Mouse (Mus musculus) MEL (cell line): ENCODE measurements around the gene Lmo7.

Source experiments
- BHLHE40 ChIP-seq: IDR thresholded peaks from 2 replicates; pipeline ENCODE4 v1.6.1; 2012; ENCODE audit warnings: low read depth, mild to moderate bottlenecking, inconsistent platforms, low read length, improper control_type of control experiment, borderline replicate concordance
- CHD2 ChIP-seq: IDR thresholded peaks from 2 replicates; pipeline ENCODE4 v1.6.1; 2011; ENCODE audit warnings: low read length, improper control_type of control experiment
- CTCF ChIP-seq, 3 experiments: IDR thresholded peaks in 2 of 3; conservative IDR thresholded peaks in 1 of 3; 2 replicates each; pipeline ENCODE4 v1.5.1; 2011 to 2012; ENCODE audit warnings: low read length in 3 of 3, low read depth in 2 of 3, mild to moderate bottlenecking in 2 of 3, improper control_type of control experiment in 1 of 3, inconsistent platforms in 1 of 3, mixed read lengths in 1 of 3, moderate library complexity in 1 of 3; ENCODE audit not compliant: control insufficient read depth in 1 of 3, insufficient read depth in 1 of 3, poor library complexity in 1 of 3, severe bottlenecking in 1 of 3
- E2F4 ChIP-seq: IDR thresholded peaks from 2 replicates; pipeline ENCODE4 v1.6.1; 2011; ENCODE audit warnings: low read depth, low read length, improper control_type of control experiment, borderline replicate concordance
- GABPA ChIP-seq: IDR thresholded peaks from 2 replicates; pipeline ENCODE4 v1.6.1; 2012; ENCODE audit warnings: low read depth, mild to moderate bottlenecking, inconsistent platforms, low read length, improper control_type of control experiment, moderate library complexity
- MYC ChIP-seq: IDR thresholded peaks from 2 replicates; pipeline ENCODE4 v1.6.1; 2011; ENCODE audit warnings: low read depth, mild to moderate bottlenecking, low read length, improper control_type of control experiment, moderate library complexity
- NRF1 ChIP-seq: IDR thresholded peaks from 2 replicates; pipeline ENCODE4 v1.6.1; 2014; ENCODE audit warnings: low read depth, mild to moderate bottlenecking, inconsistent platforms, low read length, improper control_type of control experiment, moderate library complexity; ENCODE audit not compliant: poor library complexity, insufficient read depth, severe bottlenecking
- POLR2AphosphoS2 ChIP-seq: IDR thresholded peaks from 2 replicates; pipeline ENCODE4 v1.6.1; 2011; ENCODE audit warnings: low read length, improper control_type of control experiment
- POLR2AphosphoS5 ChIP-seq: IDR thresholded peaks from 2 replicates; pipeline ENCODE4 v1.6.1; 2012; ENCODE audit warnings: low read depth, borderline replicate concordance, mild to moderate bottlenecking, inconsistent platforms, low read length, moderate library complexity, mixed read lengths
- RCOR1 ChIP-seq: IDR thresholded peaks from 2 replicates; pipeline ENCODE4 v1.6.1; 2012; ENCODE audit warnings: low read depth, mild to moderate bottlenecking, inconsistent platforms, low read length, improper control_type of control experiment
- ZC3H11A ChIP-seq: IDR thresholded peaks from 2 replicates; pipeline ENCODE4 v1.6.1; 2012; ENCODE audit warnings: low read depth, mild to moderate bottlenecking, inconsistent platforms, low read length, improper control_type of control experiment

DNA sequence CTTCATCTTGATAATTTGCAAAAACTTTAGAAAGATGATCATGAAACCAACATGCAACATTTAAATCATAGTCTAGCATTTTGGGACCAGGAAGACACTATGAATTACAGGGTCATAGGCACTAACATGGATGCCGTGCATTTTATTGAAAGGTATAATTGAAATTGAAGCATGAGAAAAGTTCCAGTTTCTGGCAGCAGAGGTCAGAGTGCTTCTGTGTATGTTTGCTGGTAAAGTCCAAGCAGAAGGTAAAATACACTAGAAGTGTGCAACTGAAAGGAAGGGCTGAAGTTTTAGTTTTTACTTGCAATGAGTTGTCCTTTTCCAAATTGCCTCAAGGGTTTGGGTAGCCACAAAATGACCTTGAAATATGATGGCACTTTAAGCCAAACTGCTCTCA lies 32.5 kb downstream of the Lmo7 start:
- TF ChIP-seq CTCF (IDR thresholded peaks at IDR 0.05 in 2 of 3, conservative IDR thresholded peaks at IDR 0.05 in 1 of 3; ENCODE audit: control insufficient read depth in 1 of 3, insufficient read depth in 1 of 3, low read depth in 2 of 3, low read length in 3 of 3, poor library complexity in 1 of 3, severe bottlenecking in 1 of 3) = peak in 1 of 3 experiments; percentile 17; a peak in 1 of 6 replicates
- TF ChIP-seq NRF1 = no peak
- no peak for TF ChIP-seq POLR2AphosphoS2
- no peak for TF ChIP-seq BHLHE40
- no peak for TF ChIP-seq ZC3H11A
- TF ChIP-seq POLR2AphosphoS5 = no peak
- no peak for TF ChIP-seq GABPA
- TF ChIP-seq MYC = no peak
- no peak for TF ChIP-seq E2F4
- TF ChIP-seq RCOR1 = no peak
- no peak for TF ChIP-seq CHD2
